Mouse (Mus musculus) embryonic facial prominence, embryonic 12.5 days (tissue): ENCODE results near the gene Sergef. TPM values are rescaled to one million over a fixed set of nuclear protein-coding genes. Genes with fewer than 3 reads are reported as not detected.

Experiments used
- ATAC-seq: fragments of 200-750 bp; cut with Nextera tagmentation; 2 replicates; pipeline ENCODE4 v1.8.0; 2017; ENCODE audit not compliant: insufficient number of reproducible peaks, insufficient read depth, low FRiP score, low TSS enrichment
- H3K27ac ChIP-seq: fragments of 300-500 bp; sonication (generic); 2 replicates; pipeline ENCODE4 v1.5.1; 2016; ENCODE audit warnings: mild to moderate bottlenecking
- H3K27me3 ChIP-seq: fragments of 300-500 bp; sonication (generic); 2 replicates; pipeline ENCODE4 v1.6.1; 2016; ENCODE audit warnings: mild to moderate bottlenecking, moderate library complexity
- H3K36me3 ChIP-seq: fragments of 300-500 bp; sonication (generic); 2 replicates; pipeline ENCODE4 v1.6.1; 2016; ENCODE audit warnings: mild to moderate bottlenecking
- H3K4me1 ChIP-seq: fragments of 300-500 bp; sonication (generic); 2 replicates; pipeline ENCODE4 v1.6.1; 2016
- H3K4me2 ChIP-seq: fragments of 300-500 bp; sonication (generic); replicated peaks from 2 replicates; pipeline ENCODE4 v1.6.1; 2016; ENCODE audit warnings: mild to moderate bottlenecking, moderate library complexity
- H3K4me3 ChIP-seq: fragments of 300-500 bp; sonication (generic); 2 replicates; pipeline ENCODE4 v1.5.1; 2016; ENCODE audit warnings: mild to moderate bottlenecking
- H3K9ac ChIP-seq: fragments of 300-500 bp; sonication (generic); 2 replicates; pipeline ENCODE4 v1.6.1; 2016; ENCODE audit warnings: mild to moderate bottlenecking, moderate library complexity
- H3K9me3 ChIP-seq: fragments of 300-500 bp; sonication (generic); 2 replicates; pipeline ENCODE4 v1.6.1; 2016; ENCODE audit warnings: mild to moderate bottlenecking, moderate library complexity
- WGBS: fragments of 180-500 bp; shearing (Covaris S2); methylation state at CpG from one replicate; pipeline ENCODE4 v1.1.7; 2016; 5-methylcytosine and 5-hydroxymethylcytosine counted together
- polyA plus RNA-seq: library from polyadenylated mRNA; unstranded; fragments of >200 nt; fragmentation: Nextera tagmentation; extraction: Ambion mirVana; gene quantifications from 2 replicates; pipeline ENCODE4 v1.2.1, GENCODE M21; 2016

The Sergef gene
- polyA plus RNA-seq, 1 experiment from 2014 or later, result 14.1 TPM

DNA sequence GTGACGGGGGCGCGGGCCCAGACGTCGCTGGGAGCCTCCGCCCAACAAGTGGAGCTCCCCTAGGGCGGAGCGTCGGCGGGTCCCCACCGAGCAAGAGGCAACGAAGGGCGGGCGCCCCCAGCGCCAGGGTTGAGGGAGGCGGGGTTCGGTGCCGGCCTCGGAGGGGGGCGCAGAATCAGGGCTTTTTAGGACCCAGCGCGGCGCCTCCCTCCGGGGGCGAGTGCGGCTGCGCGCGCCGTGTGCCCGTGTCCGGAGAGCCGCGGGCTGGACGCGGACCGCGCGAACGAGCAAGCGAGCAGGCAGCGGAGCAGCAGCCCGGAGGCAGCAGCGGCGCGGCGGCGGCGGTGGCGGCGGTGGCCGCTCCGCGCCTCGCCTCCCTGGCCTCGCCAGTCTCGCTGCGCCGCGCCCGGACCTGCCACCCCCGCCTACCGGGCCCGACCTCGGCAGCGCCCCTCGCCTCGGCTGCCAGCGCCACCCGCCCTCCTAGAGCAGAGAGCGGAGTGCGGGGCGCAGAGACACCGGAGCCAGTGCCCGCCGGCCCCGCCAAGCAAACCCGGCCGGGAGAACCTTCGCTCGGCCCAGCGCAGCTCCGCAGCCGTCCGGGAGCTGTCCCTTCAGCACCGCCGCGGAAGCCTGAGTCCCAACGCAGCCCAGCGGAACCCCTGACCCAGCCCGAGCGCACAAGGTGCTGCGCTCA is 243.2 kb downstream of the Sergef start, which contains the start of gene Kcnc1:
Kcnc1 (plus strand) TSS at position 267 of the 697 bp plus-strand sequence.
- ATAC-seq, result peak; percentile 77
- Histone ChIP-seq H3K9ac (peak within 1 kb of the TSS; percentile 34), H3K27ac (no peak within 1 kb of the TSS), H3K4me1 (peaks cover 18% of the 10 kb centered on the region), H3K36me3 (no peaks in the 10 kb centered on the region), H3K27me3 (peaks cover 78% of the 10 kb centered on the region), H3K4me2 (peak within 1 kb of the TSS; percentile 98), H3K4me3 (peak within 1 kb of the TSS; percentile 48), H3K9me3 (no peaks in the 10 kb centered on the region)
- under 1% methylated on average over 87 of the region's 93 CpGs for WGBS

DNA sequence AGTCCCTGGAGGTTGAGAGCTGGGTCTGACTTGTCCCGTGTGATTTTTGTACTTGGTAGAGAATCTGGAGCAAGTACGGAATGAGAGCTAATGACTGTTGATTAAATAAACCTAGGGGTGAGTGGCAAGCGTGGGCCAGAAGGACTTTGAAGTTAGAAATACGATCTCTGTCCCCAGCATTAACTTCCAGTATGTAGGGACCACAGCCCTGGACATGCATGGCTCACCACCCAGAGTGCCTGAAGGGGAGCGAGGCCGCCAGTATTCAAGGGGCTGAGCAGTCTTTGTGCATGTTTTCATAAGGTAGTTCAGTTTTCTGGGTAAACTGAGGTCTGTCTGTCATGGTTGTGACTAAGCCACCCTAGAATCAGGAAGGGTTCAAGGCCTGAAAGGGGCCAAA is 244.0 kb downstream of the Sergef start:
- Histone ChIP-seq H3K36me3 (no peaks in the 10 kb centered on the region), H3K27ac (no peak overlapping the region), H3K4me1 (peaks cover 18% of the 10 kb centered on the region), H3K9me3 (no peaks in the 10 kb centered on the region), H3K9ac (no peak overlapping the region), H3K4me2 (peak overlapping the region; percentile 98), H3K4me3 (peak overlapping the region; percentile 48), H3K27me3 (peaks cover 72% of the 10 kb centered on the region)
- no peak for ATAC-seq
- WGBS, result 22% methylated on average over 6 of the region's 6 CpGs

DNA sequence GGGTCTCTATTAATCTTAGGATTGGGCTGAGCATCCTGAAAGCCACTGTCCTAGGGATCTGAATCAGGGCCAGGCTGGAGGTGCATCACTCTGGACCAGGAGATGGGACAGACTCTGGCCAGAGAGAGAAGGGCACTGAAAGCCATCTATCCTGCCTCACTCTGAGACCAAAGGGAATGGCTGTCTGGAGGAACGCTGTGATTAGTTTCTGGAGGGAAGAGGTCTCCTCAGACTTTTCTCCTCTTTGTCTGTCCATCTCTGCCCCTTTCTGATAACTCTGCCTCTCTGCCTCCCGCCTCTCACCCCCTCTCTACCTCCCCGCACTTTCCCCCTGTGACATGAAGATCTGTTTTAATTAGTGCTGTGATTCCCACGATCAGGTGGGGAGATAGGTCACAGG is 244.7 kb downstream of the Sergef start:
- 62% methylated on average over 4 of the region's 4 CpGs for WGBS
- Histone ChIP-seq H3K9me3 (no peaks in the 10 kb centered on the region), H3K27me3 (peaks cover 66% of the 10 kb centered on the region), H3K27ac (no peak overlapping the region), H3K9ac (no peak overlapping the region), H3K36me3 (no peaks in the 10 kb centered on the region), H3K4me2 (no peak overlapping the region), H3K4me1 (peaks cover 18% of the 10 kb centered on the region), H3K4me3 (no peak overlapping the region)
- no peak for ATAC-seq

DNA sequence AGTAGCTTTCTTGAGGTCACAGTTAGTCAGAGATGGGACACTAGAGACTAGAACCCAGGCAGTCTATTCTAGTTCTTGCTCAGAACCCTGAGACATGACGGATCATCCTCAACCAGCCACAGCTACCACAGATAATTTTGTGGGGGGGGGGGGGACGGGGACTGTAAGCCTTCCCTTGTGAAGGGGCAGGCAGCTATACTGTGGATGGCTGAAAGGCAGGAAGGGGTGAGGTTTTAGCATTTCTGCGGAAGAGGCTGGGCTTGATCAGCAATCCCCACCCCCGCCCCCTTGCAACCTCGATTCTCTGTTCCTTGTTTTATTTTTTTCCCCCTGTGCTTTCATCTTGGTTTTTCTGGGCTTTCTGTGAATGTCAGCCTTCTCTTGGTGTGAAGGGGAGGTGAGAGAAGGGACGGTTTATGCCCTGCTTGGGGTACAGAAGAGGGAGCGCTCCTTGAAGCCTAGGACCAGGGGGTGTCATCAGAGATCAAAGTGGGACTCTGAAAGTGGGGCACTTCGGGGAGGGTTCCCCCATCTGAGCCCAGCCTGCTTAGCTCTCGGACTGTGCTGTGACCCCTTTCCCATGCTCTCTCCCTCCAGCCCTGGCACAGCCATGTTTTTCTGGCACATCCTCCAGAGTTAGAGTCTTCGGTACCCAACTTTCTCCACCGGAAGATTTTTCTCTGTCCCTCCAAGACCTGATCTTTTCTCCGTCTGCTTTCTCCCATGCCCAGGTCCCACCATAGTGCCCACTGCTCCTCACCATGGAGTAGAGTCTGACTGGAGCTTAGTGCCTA is 245.7 kb downstream of the Sergef start:
- no peak overlapping the region for H3K9ac ChIP-seq
- no peak for ATAC-seq
- H3K4me3 ChIP-seq, result no peak overlapping the region
- no peak overlapping the region for H3K27ac ChIP-seq
- H3K4me2 ChIP-seq, result no peak overlapping the region
- no peaks in the 10 kb centered on the region for H3K36me3 ChIP-seq
- H3K9me3 ChIP-seq, result no peaks in the 10 kb centered on the region
- whole genome bisulfite sequencing, result 49% methylated on average over 12 of the region's 12 CpGs
- peaks cover 56% of the 10 kb centered on the region for H3K27me3 ChIP-seq
- H3K4me1 ChIP-seq, result peaks cover 18% of the 10 kb centered on the region

Other genes starting within 250 kb of the Sergef start
- 0.50 and 0.81 TPM in 2 replicates for gene Kcnc1, start 243.3 kb downstream of the Sergef start, polyA plus RNA-seq
- gene Tph1, start 32.7 kb upstream of the Sergef start, polyA plus RNA-seq, result 0.26 and 0.64 TPM in 2 replicates
- gene Saal1, start 70.9 kb upstream of the Sergef start, polyA plus RNA-seq, result 37.3 and 39.2 TPM in 2 replicates
- gene Saa3, start 75.9 kb upstream of the Sergef start, polyA plus RNA-seq, result 0.17 TPM in 1 of 2 replicates, not detected in the other
- gene Saa4, start 92.8 kb upstream of the Sergef start, polyA plus RNA-seq, result not detected in 2 replicates
- gene Saa1, start 103.2 kb upstream of the Sergef start, polyA plus RNA-seq, result 0.69 and 1.1 TPM in 2 replicates
- gene Saa2, start 112.0 kb upstream of the Sergef start, polyA plus RNA-seq, result not detected in 2 replicates
- 26.9 and 29.5 TPM in 2 replicates for gene Hps5, start 156.3 kb upstream of the Sergef start, polyA plus RNA-seq
- gene Gtf2h1, start 156.3 kb upstream of the Sergef start, polyA plus RNA-seq, result 50.4 and 54.0 TPM in 2 replicates
- gene Ldha, start 201.7 kb upstream of the Sergef start, polyA plus RNA-seq, result 1,101 and 1,118 TPM in 2 replicates
- not detected in 2 replicates for gene Ldhc, start 221.4 kb upstream of the Sergef start, polyA plus RNA-seq